Mouse (Mus musculus) lung, postnatal 0 days (tissue): Measurements from ENCODE around the gene Dnajb12. TPM values are rescaled to one million over a fixed set of nuclear protein-coding genes. Genes with fewer than 3 reads are reported as not detected.

Experiments
- ATAC-seq: fragments of 200-750 bp; cut with Nextera tagmentation; 2 replicates; pipeline ENCODE4 v1.8.0; 2017; ENCODE audit warnings: moderate library complexity
- DNase-seq: peaks from one replicate; pipeline ENCODE4 v3.0.0-alpha.2; 2016; ENCODE audit warnings: low spot score
- H3K27ac ChIP-seq: fragments of 300-500 bp; sonication (generic); 2 replicates; pipeline ENCODE4 v1.5.1; 2014; ENCODE audit warnings: antibody characterized with exemption, mild to moderate bottlenecking, low read length, mixed read lengths
- H3K27me3 ChIP-seq: fragments of 300-500 bp; sonication (generic); replicated peaks from 2 replicates; pipeline ENCODE4 v1.6.1; 2014; ENCODE audit warnings: low read length, mixed read lengths; ENCODE audit not compliant: insufficient read depth
- H3K36me3 ChIP-seq: fragments of 300-500 bp; sonication (generic); 2 replicates; pipeline ENCODE4 v1.6.1; 2014; ENCODE audit warnings: low read length, mixed read lengths; ENCODE audit not compliant: insufficient read depth
- H3K4me1 ChIP-seq: fragments of 300-500 bp; sonication (generic); 2 replicates; pipeline ENCODE4 v1.6.1; 2014; ENCODE audit warnings: antibody characterized with exemption, low read depth, low read length, mixed read lengths; ENCODE audit not compliant: insufficient read depth
- H3K4me2 ChIP-seq: fragments of 300-500 bp; sonication (generic); replicated peaks from 2 replicates; pipeline ENCODE4 v1.6.1; 2014; ENCODE audit warnings: low read depth, mild to moderate bottlenecking, low read length, moderate library complexity, mixed read lengths
- H3K4me3 ChIP-seq: fragments of 300-500 bp; sonication (generic); 2 replicates; pipeline ENCODE4 v1.5.1; 2014; ENCODE audit warnings: low read depth, low read length
- H3K9ac ChIP-seq: fragments of 300-500 bp; sonication (generic); replicated peaks from 2 replicates; pipeline ENCODE4 v1.6.1; 2014; ENCODE audit warnings: low read depth, mild to moderate bottlenecking
- H3K9me3 ChIP-seq: fragments of 300-500 bp; sonication (generic); 2 replicates; pipeline ENCODE4 v1.6.1; 2016; ENCODE audit warnings: low read length, mixed read lengths
- CTCF ChIP-seq: IDR thresholded peaks from 2 replicates; pipeline ENCODE4 v1.5.1; 2016; ENCODE audit warnings: antibody characterized with exemption, mild to moderate bottlenecking
- EP300 ChIP-seq: IDR thresholded peaks from 2 replicates; pipeline ENCODE4 v1.6.1; 2016; ENCODE audit warnings: antibody characterized with exemption, mild to moderate bottlenecking, control low read depth
- WGBS: fragments of 180-500 bp; shearing (Covaris S2); extraction: QIAGEN DNeasy Blood & Tissue Kit; methylation state at CpG from one replicate; pipeline ENCODE4 v1.1.7; 2014; 5-methylcytosine and 5-hydroxymethylcytosine counted together
- polyA plus RNA-seq: library from polyadenylated mRNA; unstranded; fragments of >200 nt; fragmentation: Nextera tagmentation; extraction: Ambion mirVana; gene quantifications from 2 replicates; pipeline ENCODE4 v1.2.1, GENCODE M21; 2015

The Dnajb12 gene
- polyA plus RNA-seq, 1 experiment from 2014 or later = 24.4 TPM

DNA sequence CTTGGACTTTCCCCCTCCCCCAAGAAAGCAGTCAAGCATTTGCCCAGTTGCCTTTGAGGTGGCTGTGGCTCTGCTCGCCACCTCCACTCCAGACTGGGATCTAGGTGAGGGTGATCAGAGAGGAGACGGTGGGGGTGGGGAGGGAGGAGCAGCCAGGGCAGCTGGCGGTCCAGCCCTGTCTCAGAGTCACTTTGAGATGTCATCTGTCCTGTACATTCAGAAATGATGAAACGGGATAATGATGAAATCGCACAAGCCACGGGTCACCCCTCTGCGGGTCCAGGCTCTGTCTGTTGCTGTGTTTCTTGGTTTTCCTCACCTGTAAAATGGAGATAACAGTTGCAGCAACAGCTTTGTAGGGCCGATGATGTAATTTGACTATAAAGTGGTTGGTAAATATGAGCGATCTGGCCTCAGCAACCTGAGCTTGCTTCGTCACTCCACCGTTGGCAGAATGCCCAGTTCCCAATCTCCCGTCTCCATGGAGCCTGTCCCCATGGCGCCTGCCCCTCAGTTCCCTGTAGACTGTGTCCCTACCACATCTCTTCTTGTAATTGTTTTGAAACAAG, 64.1 kb downstream of the Dnajb12 start:
- TF ChIP-seq CTCF (no peak), EP300 (peak; percentile 83)
- H3K4me1 ChIP-seq = peaks cover 14% of the 10 kb centered on the region
- peak overlapping the region; percentile 4; the same call in 1 of the 2 replicates for H3K4me3 ChIP-seq
- H3K27me3 ChIP-seq = no peaks in the 10 kb centered on the region
- peak; percentile 91 for ATAC-seq
- peak; percentile 96 for DNase-seq
- peak overlapping the region; percentile 91 for H3K27ac ChIP-seq
- no peaks in the 10 kb centered on the region for H3K36me3 ChIP-seq
- H3K9me3 ChIP-seq = no peaks in the 10 kb centered on the region
- H3K9ac ChIP-seq = no peak overlapping the region
- 18% methylated on average over 13 of the region's 13 CpGs for WGBS
- H3K4me2 ChIP-seq = peak overlapping the region; percentile 52

- no peak for TF ChIP-seq CTCF
- no peak for TF ChIP-seq EP300
Measured at GRCm38 (mm10) chr10:59945416-59945815, 66.1 kb downstream of the Dnajb12 start.

DNA sequence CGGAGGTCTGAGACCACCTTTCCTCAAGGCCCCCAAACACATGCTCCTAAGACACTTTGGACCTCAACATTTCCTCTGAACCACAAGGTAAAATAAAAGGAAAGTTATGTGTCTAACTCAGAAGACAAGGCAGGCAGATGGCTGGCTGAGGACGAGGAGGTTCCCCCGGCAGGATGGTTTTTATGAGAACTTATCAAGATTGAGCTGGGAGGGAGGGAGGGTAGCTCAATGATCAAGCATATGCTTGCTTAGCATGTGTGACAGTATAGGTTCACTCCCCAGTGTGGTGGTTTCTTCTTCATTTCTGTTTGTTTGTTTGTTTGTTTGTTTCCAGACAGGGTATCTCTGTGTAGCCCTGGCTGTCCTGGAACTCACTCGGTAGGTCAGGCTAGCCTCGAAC, 67.0 kb downstream of the Dnajb12 start:
- Histone ChIP-seq H3K4me3 (no peak overlapping the region), H3K4me2 (no peak overlapping the region), H3K27ac (no peak overlapping the region), H3K9ac (no peak overlapping the region), H3K9me3 (no peaks in the 10 kb centered on the region), H3K27me3 (no peaks in the 10 kb centered on the region), H3K4me1 (peaks cover 17% of the 10 kb centered on the region), H3K36me3 (no peaks in the 10 kb centered on the region)
- ATAC-seq = no peak
- WGBS = 88% methylated on average over 5 of the region's 5 CpGs
- DNase-seq = no peak
- TF ChIP-seq EP300 (no peak), CTCF (no peak)

More at GRCm38 (mm10) chr10:59945416-59945815, 66.1 kb downstream of the Dnajb12 start:
- ATAC-seq (no peak), DNase-seq (no peak)
- no peaks in the 10 kb centered on the region for H3K9me3 ChIP-seq
- no peaks in the 10 kb centered on the region for H3K27me3 ChIP-seq
- 83% methylated on average over 3 of the region's 3 CpGs for WGBS
- H3K4me2 ChIP-seq = no peak overlapping the region
- H3K36me3 ChIP-seq = no peaks in the 10 kb centered on the region
- no peak overlapping the region for H3K4me3 ChIP-seq
- H3K9ac ChIP-seq = no peak overlapping the region
- no peak overlapping the region for H3K27ac ChIP-seq
- H3K4me1 ChIP-seq = peaks cover 17% of the 10 kb centered on the region

- ATAC-seq (no peak), DNase-seq (peak; percentile 64)
- Histone ChIP-seq H3K4me1 (peaks cover 17% of the 10 kb centered on the region), H3K9me3 (no peaks in the 10 kb centered on the region), H3K9ac (no peak overlapping the region), H3K4me2 (no peak overlapping the region), H3K27ac (peak overlapping the region; percentile 96), H3K4me3 (no peak overlapping the region), H3K27me3 (no peaks in the 10 kb centered on the region), H3K36me3 (no peaks in the 10 kb centered on the region)
- WGBS = 51% methylated on average over 7 of the region's 7 CpGs
- TF ChIP-seq CTCF = no peak
- TF ChIP-seq EP300 = no peak
Measured at GRCm38 (mm10) chr10:59947296-59948073, 68.1 kb downstream of the Dnajb12 start.

GRCm38 (mm10) chr10:59948363-59949254, 69.3 kb downstream of the Dnajb12 start:
- no peaks in the 10 kb centered on the region for H3K36me3 ChIP-seq
- no peak for TF ChIP-seq CTCF
- peak; percentile 54; the same call in 1 of the 2 replicates for TF ChIP-seq EP300
- H3K9me3 ChIP-seq = no peaks in the 10 kb centered on the region
- peak overlapping the region; percentile 96 for H3K27ac ChIP-seq
- H3K4me1 ChIP-seq = peaks cover 12% of the 10 kb centered on the region; the same call in 1 of the 2 replicates
- H3K4me3 ChIP-seq = 0 out of 2 replicates have a peak overlapping the region, but pooled peaks have one; percentile 91
- 33% methylated on average over 6 of the region's 6 CpGs for WGBS
- H3K27me3 ChIP-seq = no peaks in the 10 kb centered on the region
- H3K9ac ChIP-seq = no peak overlapping the region
- ATAC-seq (no peak), DNase-seq (peak; percentile 66)
- no peak overlapping the region; the same call in 1 of the 2 replicates for H3K4me2 ChIP-seq

Other genes starting within 250 kb of the Dnajb12 start
- gene Micu1, start 177.1 kb upstream of the Dnajb12 start, polyA plus RNA-seq = 57.0 and 59.3 TPM in 2 replicates
- gene Ddit4, start 72.3 kb downstream of the Dnajb12 start, polyA plus RNA-seq = 21.2 and 28.1 TPM in 2 replicates
- gene Ascc1, start 123.2 kb downstream of the Dnajb12 start, polyA plus RNA-seq = 47.2 and 50.0 TPM in 2 replicates
- gene Anapc16, start 123.6 kb downstream of the Dnajb12 start, polyA plus RNA-seq = 105 and 117 TPM in 2 replicates
- 42.8 and 45.6 TPM in 2 replicates for gene Spock2, start 226.7 kb downstream of the Dnajb12 start, polyA plus RNA-seq